Mouse (Mus musculus): ENCODE measurements at regions not wholly inside any gene's neighbourhood (a gene's known extent, or its start where the extent isn't known, plus 50 kb on each side); places are given as distances from the start of the nearest gene placed in this dataset.

DNA sequence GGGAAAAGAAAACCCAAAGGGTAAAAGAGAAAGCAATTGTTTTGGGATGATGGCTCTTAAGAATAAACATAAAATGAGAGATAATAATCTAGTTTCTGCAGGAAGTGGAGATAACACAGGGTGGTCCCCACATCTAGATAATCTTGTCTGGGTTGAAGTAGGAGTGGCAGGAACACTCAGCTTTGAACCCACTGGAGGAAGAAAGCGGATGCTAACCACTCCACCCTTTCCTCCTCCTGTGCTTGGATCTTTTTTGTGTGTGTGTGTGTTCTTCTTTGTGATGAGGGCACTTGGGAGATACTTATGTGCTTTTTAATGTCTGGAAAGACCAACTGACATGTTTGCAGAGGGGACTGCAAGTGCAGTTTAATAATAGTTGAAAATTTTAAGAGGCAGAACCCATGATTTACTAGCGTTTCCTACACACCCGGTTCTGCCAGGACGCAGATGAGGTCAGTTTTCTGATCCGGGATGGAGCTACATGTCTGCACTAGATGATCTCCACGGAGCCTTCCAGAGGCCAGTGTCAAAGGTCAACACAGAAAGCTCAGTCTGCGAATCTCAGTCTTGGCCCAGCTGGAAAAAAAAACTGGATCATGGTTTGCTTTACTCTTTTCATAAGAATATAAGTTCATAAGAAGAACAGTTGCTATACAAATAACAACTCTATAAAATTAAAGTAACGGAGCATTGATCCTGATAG lies 82.7 kb downstream of the Gm13691 start:
- no peaks in the 10 kb centered on the region for H3K36me3 ChIP-seq (ENCODE audit: control insufficient read depth in 1 of 2, insufficient read depth in 2 of 2, low read length in 2 of 2)
- no peaks in the 10 kb centered on the region for H3K79me2 ChIP-seq (ENCODE audit: control insufficient read depth, insufficient read depth, low read length, poor library complexity)
- H3K4me1 ChIP-seq (ENCODE audit: control insufficient read depth in 1 of 2, insufficient read depth in 2 of 2, low read length in 2 of 2): no peaks in the 10 kb centered on the region
- no peak for DNase-seq (ENCODE audit: low read depth, low spot score)
- H3K27ac ChIP-seq (ENCODE audit: control insufficient read depth, low read depth, low read length): no peak overlapping the region
- H3K27me3 ChIP-seq (ENCODE audit: control insufficient read depth in 1 of 2, insufficient read depth in 2 of 2, low read length in 2 of 2): peaks cover 2% of the 10 kb centered on the region in 2 experiments; a peak in 2 of 4 replicates
- no peaks in the 10 kb centered on the region for H3K9me3 ChIP-seq (replicated peaks; ENCODE audit: insufficient read depth, low read length)
- no peak overlapping the region for H3K9ac ChIP-seq (ENCODE audit: control insufficient read depth, low read depth, low read length, poor library complexity, severe bottlenecking)
- TF ChIP-seq JUND (IDR thresholded peaks at IDR 0.05; ENCODE audit: low read depth, low read length): no peak
- TF ChIP-seq CHD2 (IDR thresholded peaks at IDR 0.05; ENCODE audit: low read length): no peak
- no peak for TF ChIP-seq ZKSCAN1 (IDR thresholded peaks at IDR 0.05; ENCODE audit: low read depth, low read length)
- no peak for TF ChIP-seq UBTF (IDR thresholded peaks at IDR 0.05; ENCODE audit: borderline replicate concordance, insufficient read depth, low read depth, low read length)
- TF ChIP-seq KAT2A (conservative IDR thresholded peaks at IDR 0.05; ENCODE audit: low read depth, low read length): no peak
- no peak for TF ChIP-seq POLR2A (IDR thresholded peaks at IDR 0.05; ENCODE audit: control insufficient read depth in 1 of 2, insufficient read depth in 1 of 2, low read depth in 1 of 2, low read length in 2 of 2, poor library complexity in 1 of 2)
- no peak for TF ChIP-seq MYB (IDR thresholded peaks at IDR 0.05; ENCODE audit: low read depth, low read length)
- H3K4me3 ChIP-seq (ENCODE audit: control insufficient read depth in 1 of 2, insufficient read depth in 1 of 2, low read depth in 2 of 2, low read length in 2 of 2): no peak overlapping the region

DNA sequence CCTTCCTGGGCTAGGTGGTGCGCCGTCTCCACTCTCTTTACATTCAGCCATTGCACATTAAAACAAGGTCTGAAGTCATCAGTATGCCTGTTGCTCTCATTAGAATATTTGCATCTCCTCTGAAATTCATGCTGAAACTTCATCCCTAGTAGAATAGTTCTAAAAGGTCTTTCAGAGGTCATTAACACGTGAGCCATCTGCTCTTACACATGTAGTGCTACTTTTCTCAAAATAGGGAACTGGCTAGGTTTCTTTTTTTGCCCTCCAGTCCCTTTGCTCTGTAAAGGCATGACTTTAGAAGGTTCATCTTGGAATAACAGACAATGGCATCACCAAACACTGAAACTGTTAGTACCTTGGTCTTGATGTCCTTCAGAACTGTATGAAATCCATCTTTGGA lies 85.6 kb downstream of the Gm13691 start:
- Histone ChIP-seq H3K79me2 (ENCODE audit: control insufficient read depth, insufficient read depth, low read length, poor library complexity) (no peaks in the 10 kb centered on the region), H3K4me3 (ENCODE audit: control insufficient read depth in 1 of 2, insufficient read depth in 1 of 2, low read depth in 2 of 2, low read length in 2 of 2) (no peak overlapping the region), H3K9ac (ENCODE audit: control insufficient read depth, low read depth, low read length, poor library complexity, severe bottlenecking) (no peak overlapping the region), H3K4me1 (ENCODE audit: control insufficient read depth in 1 of 2, insufficient read depth in 2 of 2, low read length in 2 of 2) (no peaks in the 10 kb centered on the region), H3K9me3 (replicated peaks; ENCODE audit: insufficient read depth, low read length) (no peaks in the 10 kb centered on the region), H3K27me3 (ENCODE audit: control insufficient read depth in 1 of 2, insufficient read depth in 2 of 2, low read length in 2 of 2) (peaks cover 0 to 2% of the 10 kb centered on the region in 2 experiments; a peak in 1 of 4 replicates), H3K27ac (ENCODE audit: control insufficient read depth, low read depth, low read length) (no peak overlapping the region), H3K36me3 (ENCODE audit: control insufficient read depth in 1 of 2, insufficient read depth in 2 of 2, low read length in 2 of 2) (no peaks in the 10 kb centered on the region)
- TF ChIP-seq CHD2 (IDR thresholded peaks at IDR 0.05; ENCODE audit: low read length) (no peak), HCFC1 (IDR thresholded peaks at IDR 0.05; ENCODE audit: low read depth, low read length) (no peak), MYB (IDR thresholded peaks at IDR 0.05; ENCODE audit: low read depth, low read length) (no peak), UBTF (IDR thresholded peaks at IDR 0.05; ENCODE audit: borderline replicate concordance, insufficient read depth, low read depth, low read length) (no peak), NELFE (IDR thresholded peaks at IDR 0.05; ENCODE audit: low read depth, low read length) (no peak), CHD1 (IDR thresholded peaks at IDR 0.05; ENCODE audit: low read depth, low read length) (no peak), MXI1 (IDR thresholded peaks at IDR 0.05; ENCODE audit: low read depth, low read length) (no peak), BHLHE40 (IDR thresholded peaks at IDR 0.05; ENCODE audit: borderline replicate concordance, low read depth, low read length) (no peak), SIN3A (IDR thresholded peaks at IDR 0.05; ENCODE audit: low read length) (no peak), JUND (IDR thresholded peaks at IDR 0.05; ENCODE audit: low read depth, low read length) (no peak), RCOR1 (IDR thresholded peaks at IDR 0.05; ENCODE audit: low read depth, low read length) (no peak)
- no peak for DNase-seq (ENCODE audit: low read depth, low spot score)

DNA sequence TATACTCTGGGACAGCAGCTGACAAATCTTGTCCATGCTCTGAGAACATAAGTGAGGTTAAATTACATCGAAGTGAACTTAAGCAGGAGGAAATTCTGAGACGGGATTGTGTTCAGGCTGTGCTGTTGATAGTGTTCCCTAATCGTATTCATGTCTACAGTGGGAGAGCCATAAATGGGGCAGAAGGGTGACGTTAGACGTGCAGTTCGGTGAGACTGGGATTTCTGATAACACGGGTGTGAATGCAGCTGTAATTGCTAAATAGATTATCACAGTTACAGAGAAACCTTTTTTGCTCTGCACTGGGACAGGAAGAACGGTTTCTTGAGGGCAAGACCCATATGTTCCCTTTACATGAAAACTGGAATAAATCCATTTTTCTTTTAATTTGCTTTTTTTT lies 88.9 kb downstream of the Gm13691 start:
- no peak overlapping the region for H3K4me3 ChIP-seq (ENCODE audit: control insufficient read depth in 1 of 2, insufficient read depth in 1 of 2, low read depth in 2 of 2, low read length in 2 of 2)
- DNase-seq (ENCODE audit: low read depth, low spot score): no peak
- H3K27ac ChIP-seq (ENCODE audit: control insufficient read depth, low read depth, low read length): no peak overlapping the region

More for the DNA sequence above, 88.9 kb downstream of the Gm13691 start:
- TF ChIP-seq RAD21 (IDR thresholded peaks at IDR 0.05; ENCODE audit: low read depth, low read length) (no peak), MAX (IDR thresholded peaks at IDR 0.05; ENCODE audit: low read length) (no peak), TAL1 (IDR thresholded peaks at IDR 0.05; ENCODE audit: low read length) (no peak), USF1 (IDR thresholded peaks at IDR 0.05; ENCODE audit: low read depth, low read length) (no peak), ZC3H11A (IDR thresholded peaks at IDR 0.05; ENCODE audit: low read depth, low read length) (no peak), MAFK (IDR thresholded peaks at IDR 0.05; ENCODE audit: borderline replicate concordance, low read depth, low read length) (no peak)
- Histone ChIP-seq H3K9ac (ENCODE audit: control insufficient read depth, low read depth, low read length, poor library complexity, severe bottlenecking) (no peak overlapping the region), H3K36me3 (ENCODE audit: control insufficient read depth in 1 of 2, insufficient read depth in 2 of 2, low read length in 2 of 2) (no peaks in the 10 kb centered on the region), H3K79me2 (ENCODE audit: control insufficient read depth, insufficient read depth, low read length, poor library complexity) (no peaks in the 10 kb centered on the region), H3K27me3 (ENCODE audit: control insufficient read depth in 1 of 2, insufficient read depth in 2 of 2, low read length in 2 of 2) (no peaks in the 10 kb centered on the region; a peak in 1 of 4 replicates), H3K9me3 (replicated peaks; ENCODE audit: insufficient read depth, low read length) (no peaks in the 10 kb centered on the region), H3K4me1 (ENCODE audit: control insufficient read depth in 1 of 2, insufficient read depth in 2 of 2, low read length in 2 of 2) (no peaks in the 10 kb centered on the region)

Measured in MEL (cell line).